13 mouse cellular contexts compared by ENCODE assay signal in the genomic region with DNA sequence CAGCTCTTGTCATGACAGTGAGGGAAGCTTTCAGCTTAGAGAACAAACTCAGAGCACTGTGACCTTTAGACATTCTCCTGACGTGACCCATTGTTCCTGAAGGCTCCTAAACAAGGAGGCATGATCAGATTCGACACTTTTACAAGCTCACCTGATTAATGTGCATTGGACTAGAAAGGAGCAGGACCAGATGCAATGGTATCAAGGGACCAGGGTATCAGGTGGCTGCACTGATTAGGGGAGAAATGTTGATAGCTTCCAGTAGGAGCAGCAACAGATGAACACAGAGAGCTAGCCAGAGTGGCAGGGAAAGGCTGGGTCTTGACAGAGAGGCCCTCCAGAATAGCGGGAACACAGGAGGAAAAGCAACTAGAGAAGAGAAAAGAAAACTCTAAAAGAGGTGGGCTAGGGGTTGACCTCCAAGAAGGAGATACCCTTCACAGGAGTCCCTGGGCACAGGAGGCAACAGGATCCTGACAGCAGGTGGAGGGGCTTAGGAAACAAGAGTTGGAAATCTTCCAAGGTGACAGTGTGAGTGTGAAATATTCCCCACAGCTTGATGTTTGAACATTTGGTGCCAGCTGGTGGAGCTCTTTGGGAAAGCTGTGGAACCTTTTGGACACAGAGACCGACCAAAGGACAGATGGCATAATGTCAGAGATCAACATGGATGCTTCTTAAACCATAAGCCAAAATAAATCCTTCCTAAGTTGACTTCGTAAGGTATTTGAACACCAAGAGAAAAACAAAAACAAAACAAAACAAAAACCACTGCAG.
DNase-seq lines count a peak whose midpoint lies in the region; ATAC-seq lines count a peak whose summit lies in the region.
"Had no signal": no experiment of that assay in that cellular context is flagged by ENCODE, and none has a peak within 500 bp of the region (broad histone marks: within the 10 kb centered on the region; RNA-seq: fewer than 3 reads in every experiment).

No protein-coding gene starts in this region.

- 63% methylated on average over 5 of the region's 5 CpGs for WGBS in heart, embryonic 10.5 days
- WGBS in intestine, embryonic 16.5 days = 56% methylated on average over 5 of the region's 5 CpGs

- peaks cover 7% of the 10 kb centered on the region; the same call in 1 of the 2 replicates for H3K4me1 ChIP-seq in heart, embryonic 10.5 days
- peaks cover 4% of the 10 kb centered on the region; the same call in 1 of the 2 replicates for H3K4me1 ChIP-seq in intestine, embryonic 16.5 days (ENCODE audit: control insufficient read depth, insufficient read depth, low read length)
- H3K4me1 ChIP-seq: kidney, embryonic 15.5 days had no signal

- H3K9ac ChIP-seq in intestine, embryonic 16.5 days (ENCODE audit: low read depth, low read length) = no peak overlapping the region
- H3K9ac ChIP-seq: kidney, embryonic 15.5 days; limb, embryonic 12.5 days had no signal

- H3K27me3 ChIP-seq in heart, embryonic 10.5 days (ENCODE audit: insufficient read depth, poor library complexity, severe bottlenecking) = no peaks in the 10 kb centered on the region
- no peaks in the 10 kb centered on the region for H3K27me3 ChIP-seq in intestine, embryonic 16.5 days (replicated peaks; ENCODE audit: control insufficient read depth, insufficient read depth, low read length)
- H3K27me3 ChIP-seq: kidney, embryonic 15.5 days; limb, embryonic 12.5 days had no signal

- H3K36me3 ChIP-seq in heart, embryonic 10.5 days = peaks cover 11% of the 10 kb centered on the region
- no peaks in the 10 kb centered on the region for H3K36me3 ChIP-seq in intestine, embryonic 16.5 days (ENCODE audit: control insufficient read depth, insufficient read depth, low read length)

- no peaks in the 10 kb centered on the region for H3K9me3 ChIP-seq in heart, embryonic 10.5 days
- H3K9me3 ChIP-seq in intestine, embryonic 16.5 days (ENCODE audit: control insufficient read depth, low read length) = no peaks in the 10 kb centered on the region
- H3K9me3 ChIP-seq: kidney, embryonic 15.5 days; limb, embryonic 12.5 days had no signal

- H3K4me2 ChIP-seq in intestine, embryonic 16.5 days (ENCODE audit: low read depth, low read length) = no peak overlapping the region
- H3K4me2 ChIP-seq: kidney, embryonic 15.5 days; limb, embryonic 12.5 days had no signal

- ATAC-seq in cerebellum, adult (ENCODE audit: insufficient number of reproducible peaks, low FRiP score, low TSS enrichment) = 0 out of 2 replicates have a peak, but pooled peaks have one; percentile 26
- ATAC-seq in intestine, embryonic 16.5 days = peak; percentile 62

- H3K4me3 ChIP-seq in heart, embryonic 10.5 days = no peak overlapping the region
- no peak overlapping the region for H3K4me3 ChIP-seq in intestine, embryonic 16.5 days (ENCODE audit: low read length)
- H3K4me3 ChIP-seq: kidney, embryonic 15.5 days; limb, embryonic 12.5 days had no signal

- DNase-seq in cerebellum, adult 11-12 months = no peak
- no peak for DNase-seq in heart, embryonic 10.5 days (ENCODE audit: low spot score)
- no peak for DNase-seq in heart, adult 8-10 months (ENCODE audit: low spot score)
- peak; percentile 45 for DNase-seq in lung, postnatal 10 days
- DNase-seq in lung, postnatal 25 days (ENCODE audit: low spot score) = no peak
- no peak for DNase-seq in thymus, adult 18-20 months
- DNase-seq: heart, postnatal 14 days; spleen, adult 18-20 months had no signal

- H3K27ac ChIP-seq in heart, embryonic 10.5 days = peak overlapping the region; percentile 16; the same call in 1 of the 2 replicates
- no peak overlapping the region for H3K27ac ChIP-seq in intestine, embryonic 16.5 days (ENCODE audit: low read length)
- H3K27ac ChIP-seq: kidney, embryonic 15.5 days; limb, embryonic 12.5 days; macrophage had no signal
